Mouse (Mus musculus) C2C12 (cell line): ENCODE data around the gene Tcap.

Source experiments
- CTCF ChIP-seq: IDR thresholded peaks from one replicate; pipeline ENCODE4 v1.5.1; 2011; ENCODE audit not compliant: control insufficient read depth, insufficient read depth, insufficient read length
- MAX ChIP-seq: IDR thresholded peaks from one replicate; pipeline ENCODE4 v1.6.1; 2011; ENCODE audit warnings: mild to moderate bottlenecking, control low read depth
- MYOD1 ChIP-seq: IDR thresholded peaks from one replicate; pipeline ENCODE4 v1.6.1; 2011; ENCODE audit warnings: low read depth; ENCODE audit not compliant: control insufficient read depth, insufficient read length
- MYOG ChIP-seq: IDR thresholded peaks from one replicate; pipeline ENCODE4 v1.6.1; 2011; ENCODE audit not compliant: control insufficient read depth, insufficient read length; ENCODE audit errors: extremely low read depth
- USF1 ChIP-seq: IDR thresholded peaks from one replicate; pipeline ENCODE4 v1.6.1; 2011; ENCODE audit warnings: low read depth, mild to moderate bottlenecking, control low read depth, moderate library complexity

DNA sequence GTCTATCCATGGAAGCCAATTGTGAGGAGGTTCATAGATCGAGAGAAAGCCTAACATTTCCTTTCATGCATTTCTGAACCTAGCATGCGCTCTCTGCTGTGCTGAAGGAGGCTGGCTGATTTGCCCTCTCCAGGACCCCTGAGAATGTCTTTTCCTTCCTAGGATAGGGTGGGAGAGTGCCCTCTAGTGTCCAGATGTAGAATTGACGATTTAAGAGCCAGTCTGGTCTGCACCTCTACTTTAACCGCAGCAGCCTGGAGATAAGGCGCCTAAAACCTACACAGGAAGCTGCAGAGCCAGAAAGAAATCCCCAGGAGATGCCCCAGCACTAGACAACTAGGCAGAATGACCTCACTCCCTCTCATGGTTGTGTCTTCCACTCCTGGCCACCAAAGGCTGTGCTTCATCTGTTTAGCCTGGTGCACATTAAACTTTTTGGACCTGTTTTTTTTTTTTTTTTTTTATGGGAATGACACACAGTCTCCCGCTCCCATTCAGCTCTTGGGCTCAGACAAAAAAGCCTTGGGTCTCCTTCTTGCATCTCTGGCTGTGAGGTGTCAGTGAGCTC, 27.8 kb upstream of the Tcap start:
- TF ChIP-seq MYOG (no peak), USF1 (no peak), CTCF (peak; percentile 35), MYOD1 (no peak), MAX (no peak)
